ENCODE assay signal across 13 mouse cellular contexts in the genomic region with DNA sequence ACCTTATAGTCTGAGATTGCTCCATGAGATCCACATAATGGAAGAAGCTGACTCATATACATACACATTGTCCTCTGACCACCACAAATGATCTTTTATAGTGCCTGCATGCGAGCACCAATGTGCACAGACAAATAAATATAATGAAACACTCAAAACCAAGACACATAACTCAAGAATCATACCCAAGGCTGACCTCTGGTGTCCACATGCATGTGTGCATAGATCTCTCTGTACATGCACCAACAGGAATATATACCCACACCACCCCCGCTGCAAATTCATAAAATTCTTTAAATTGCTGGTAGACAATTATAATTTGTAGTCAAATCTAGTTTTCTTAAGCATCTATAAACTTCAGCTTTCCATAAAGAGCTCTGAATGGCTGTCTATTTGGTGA.
DNase-seq lines count a peak whose midpoint lies in the region; ATAC-seq and TF ChIP-seq lines count a peak whose summit lies in the region.
"Had no signal": no experiment of that assay in that cellular context is flagged by ENCODE, and none has a peak within 500 bp of the region (broad histone marks: within the 10 kb centered on the region; RNA-seq: fewer than 3 reads in every experiment).

No protein-coding gene starts in this region.

- no peaks in the 10 kb centered on the region for H3K4me1 ChIP-seq in cortical plate, adult 2 months (ENCODE audit: control insufficient read depth, insufficient read depth, low read length)
- H3K4me1 ChIP-seq: liver, embryonic 13.5 days had no signal

- no peak for DNase-seq in gastrocnemius, adult 2 months
- no peak for DNase-seq in gastrocnemius, postnatal 36 days
- DNase-seq in layer of hippocampus, adult 2 months (ENCODE audit: low spot score in 2 of 2): no peak
- no peak for DNase-seq in layer of hippocampus, adult 8-10 months (ENCODE audit: low spot score in 2 of 2)
- DNase-seq in MN1 (ENCODE audit: low spot score): peak; percentile 10
- no peak for DNase-seq in ovary, postnatal 14 days (ENCODE audit: low spot score)
- DNase-seq: cerebellum, adult 11 months; layer of hippocampus, postnatal 36 days; liver, embryonic 13.5 days; thymus, adult 2 months had no signal

- H3K27ac ChIP-seq in gastrocnemius, adult 2 months: no peak overlapping the region
- H3K27ac ChIP-seq in layer of hippocampus, adult 2 months: no peak overlapping the region
- H3K27ac ChIP-seq in cortical plate, adult 2 months (ENCODE audit: insufficient read depth, low read length): no peak overlapping the region
- H3K27ac ChIP-seq: liver, embryonic 13.5 days; midbrain, embryonic 12.5 days had no signal

- ATAC-seq in erythroblast, adult 5-6 weeks (replicated peaks; ENCODE audit: low FRiP score, poor library complexity, severe bottlenecking): no peak

- intact Hi-C loops in gastrocnemius, adult 2 months (cut with DNase I): no loop called here
- intact Hi-C loops in gastrocnemius, postnatal 36 days (cut with DNase I): no loop called here

- TF ChIP-seq POLR2A in cortical plate, adult 2 months (IDR thresholded peaks at IDR 0.05; ENCODE audit: extremely low read depth, insufficient read depth, low read length): no peak

- H3K4me3 ChIP-seq in gastrocnemius, adult 2 months: no peak overlapping the region
- H3K4me3 ChIP-seq in layer of hippocampus, adult 2 months: no peak overlapping the region
- H3K4me3 ChIP-seq in cortical plate, adult 2 months (ENCODE audit: insufficient read depth, low read length): no peak overlapping the region
- H3K4me3 ChIP-seq: liver, embryonic 13.5 days; midbrain, embryonic 12.5 days had no signal

- peak; percentile 31; the same call in 1 of the 2 replicates for TF ChIP-seq CTCF in gastrocnemius, adult 2 months (IDR thresholded peaks at IDR 0.05)
- peak; percentile 67 for TF ChIP-seq CTCF in layer of hippocampus, adult 2 months (conservative IDR thresholded peaks at IDR 0.05)
- peak; percentile 18; the same call in 1 of the 2 replicates for TF ChIP-seq CTCF in cortical plate, adult 2 months (IDR thresholded peaks at IDR 0.05; ENCODE audit: extremely low read depth, insufficient read depth, low read length)
